Comparison of ENCODE assay signal across 26 mouse cellular contexts in the genomic region with DNA sequence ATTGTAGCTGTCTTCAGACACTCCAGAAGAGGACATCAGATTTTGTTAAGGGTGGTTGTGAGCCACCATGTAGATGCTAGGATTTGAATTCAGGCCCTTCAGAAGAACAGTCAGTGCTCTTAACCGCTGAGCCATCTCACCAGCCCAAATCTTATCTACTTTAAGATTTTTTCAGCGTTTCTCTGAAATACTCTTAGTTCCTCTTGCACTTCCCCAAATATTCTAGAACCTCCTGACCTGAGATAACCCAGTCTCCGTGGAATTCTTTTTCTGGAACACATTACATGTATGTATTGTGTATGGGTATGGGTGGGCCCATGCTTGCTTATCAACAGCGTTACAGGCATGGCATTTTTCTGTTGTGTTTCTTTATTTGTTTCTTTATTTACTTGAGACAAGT. TPM values are rescaled to one million over a fixed set of nuclear protein-coding genes. Genes with fewer than 3 reads are reported as not detected.
DNase-seq lines count a peak whose midpoint lies in the region; ATAC-seq and TF ChIP-seq lines count a peak whose summit lies in the region.
"Had no signal": no experiment of that assay in that cellular context is flagged by ENCODE, and none has a peak within 500 bp of the region (broad histone marks: within the 10 kb centered on the region; RNA-seq: fewer than 3 reads in every experiment).

No protein-coding gene starts in this region.

- peak in 1 of 2 experiments; percentile 56; a peak in 2 of 4 replicates for TF ChIP-seq EP300 in MEL (IDR thresholded peaks at IDR 0.05; ENCODE audit: low read depth in 1 of 2, low read length in 2 of 2)

- H3K9ac ChIP-seq in MEL (ENCODE audit: control insufficient read depth, low read depth, low read length, poor library complexity, severe bottlenecking), result no peak overlapping the region
- H3K9ac ChIP-seq: embryonic facial prominence, embryonic 13.5 days; embryonic facial prominence, embryonic 15.5 days; forebrain, embryonic 12.5 days had no signal

- peaks cover 0 to 2% of the 10 kb centered on the region in 2 experiments; a peak in 2 of 4 replicates for H3K36me3 ChIP-seq in MEL (ENCODE audit: control insufficient read depth in 1 of 2, insufficient read depth in 2 of 2, low read length in 2 of 2)
- no peaks in the 10 kb centered on the region for H3K36me3 ChIP-seq in macrophage (ENCODE audit: inconsistent target)
- H3K36me3 ChIP-seq: embryonic facial prominence, embryonic 13.5 days; embryonic facial prominence, embryonic 15.5 days; forebrain, embryonic 10.5 days; forebrain, embryonic 12.5 days had no signal

- DNase-seq in MEL (ENCODE audit: low read depth, low spot score), result no peak
- no peak for DNase-seq in right cerebral cortex, postnatal 14 days
- DNase-seq in kidney, postnatal 4 days, result no peak
- no peak for DNase-seq in spleen, postnatal 36 days (ENCODE audit: low spot score in 2 of 2)
- DNase-seq: adrenal gland, adult 8-10 months; adrenal gland, postnatal 14 days; adrenal gland, postnatal 36 days; cerebellum, adult 11 months; cerebellum, adult 18-20 months; cerebellum, adult 8-10 months; cerebellum, adult 9-11 months; cerebellum, postnatal 14 days; cerebellum, postnatal 36 days; embryo, embryonic 11 days had no signal

- no peaks in the 10 kb centered on the region for H3K79me2 ChIP-seq in MEL (ENCODE audit: control insufficient read depth, insufficient read depth, low read length, poor library complexity)
- H3K79me2 ChIP-seq in macrophage (ENCODE audit: inconsistent target), result no peaks in the 10 kb centered on the region

- H3K27me3 ChIP-seq in MEL (ENCODE audit: control insufficient read depth in 1 of 2, insufficient read depth in 2 of 2, low read length in 2 of 2), result 0 out of 4 replicates have a peak, but pooled peaks cover 0 to 2% of the 10 kb centered on the region in 2 experiments
- H3K27me3 ChIP-seq: embryonic facial prominence, embryonic 13.5 days; embryonic facial prominence, embryonic 15.5 days; forebrain, embryonic 12.5 days; Patski had no signal

- no peak for TF ChIP-seq RAD21 in MEL (IDR thresholded peaks at IDR 0.05; ENCODE audit: low read depth, low read length)

- 29% methylated on average over 4 of the region's 4 CpGs for WGBS in macrophage (ENCODE audit: missing documents)

- H3K27ac ChIP-seq in MEL (ENCODE audit: control insufficient read depth, low read depth, low read length) (no peak overlapping the region), macrophage (peak overlapping the region; percentile 22)
- peak overlapping the region; percentile 87 for H3K27ac ChIP-seq in bone marrow macrophage, adult 2 months (ENCODE audit: insufficient read depth, low read depth, low read length)
- H3K27ac ChIP-seq: embryonic facial prominence, embryonic 13.5 days; embryonic facial prominence, embryonic 15.5 days; forebrain, embryonic 12.5 days had no signal

- no peak for TF ChIP-seq CTCF in MEL (IDR thresholded peaks at IDR 0.05 in 2 of 3, conservative IDR thresholded peaks at IDR 0.05 in 1 of 3; ENCODE audit: control insufficient read depth in 1 of 3, insufficient read depth in 1 of 3, low read depth in 2 of 3, low read length in 3 of 3, poor library complexity in 1 of 3, severe bottlenecking in 1 of 3)
- TF ChIP-seq CTCF in bone marrow macrophage, adult 2 months (IDR thresholded peaks at IDR 0.05; ENCODE audit: low read depth, low read length), result no peak

- TF ChIP-seq POLR2A in MEL (IDR thresholded peaks at IDR 0.05; ENCODE audit: control insufficient read depth in 1 of 2, insufficient read depth in 1 of 2, low read depth in 1 of 2, low read length in 2 of 2, poor library complexity in 1 of 2), result no peak
- no peak for TF ChIP-seq POLR2A in bone marrow macrophage, adult 2 months (IDR thresholded peaks at IDR 0.05; ENCODE audit: borderline replicate concordance, low read depth, low read length)

- H3K9me3 ChIP-seq in MEL (replicated peaks; ENCODE audit: insufficient read depth, low read length), result no peaks in the 10 kb centered on the region
- H3K9me3 ChIP-seq: embryonic facial prominence, embryonic 13.5 days; embryonic facial prominence, embryonic 15.5 days; forebrain, embryonic 10.5 days; forebrain, embryonic 12.5 days had no signal

- no peak overlapping the region for H3K4me3 ChIP-seq in MEL (ENCODE audit: control insufficient read depth in 1 of 2, insufficient read depth in 1 of 2, low read depth in 2 of 2, low read length in 2 of 2)
- no peak overlapping the region for H3K4me3 ChIP-seq in bone marrow macrophage, adult 2 months (ENCODE audit: insufficient read depth, low read length)
- no peak overlapping the region for H3K4me3 ChIP-seq in macrophage (ENCODE audit: inconsistent target)
- H3K4me3 ChIP-seq: embryonic facial prominence, embryonic 13.5 days; embryonic facial prominence, embryonic 15.5 days; erythroblast, embryonic 14.5 days; forebrain, embryonic 10.5 days; forebrain, embryonic 12.5 days had no signal

- peaks cover 0 to 11% of the 10 kb centered on the region in 2 experiments; a peak in 2 of 4 replicates for H3K4me1 ChIP-seq in MEL (ENCODE audit: control insufficient read depth in 1 of 2, insufficient read depth in 2 of 2, low read length in 2 of 2)
- H3K4me1 ChIP-seq in bone marrow macrophage, adult 2 months (ENCODE audit: control insufficient read depth, insufficient read depth, low read length), result peaks cover 49% of the 10 kb centered on the region

- ATAC-seq in megakaryocyte progenitor cell, adult 5-6 weeks (replicated peaks; ENCODE audit: poor library complexity), result 0 out of 2 replicates have a peak, but pooled peaks have one; percentile 11
- ATAC-seq: activated CD4-positive, CD25-positive, alpha-beta regulatory T cell, adult 4 months; forebrain, embryonic 14.5 days; forebrain, embryonic 16.5 days; Patski had no signal

TF ChIP-seq in MEL, 35 proteins besides CTCF, POLR2A, EP300 and RAD21:
- peak; percentile 87 for TF ChIP-seq RCOR1 (IDR thresholded peaks at IDR 0.05; ENCODE audit: low read depth, low read length)
- TF ChIP-seq GATA1 (IDR thresholded peaks at IDR 0.05; ENCODE audit: low read depth, low read length), result 0 out of 2 replicates have a peak, but pooled peaks have one; percentile 31
- no peak for TF ChIP-seq MAFK (IDR thresholded peaks at IDR 0.05; ENCODE audit: borderline replicate concordance, low read depth, low read length)

RNA-seq across cellular contexts. Expression of a gene that starts 11.3 kb away (rescaled TPM):
- not detected in 2 replicates for total RNA-seq in MEL (2012; rRNA removed)
- polyA plus RNA-seq in MEL (2012; ENCODE audit: insufficient read depth in 1 of 2, insufficient read length in 2 of 2, low read depth in 1 of 2, low replicate concordance in 2 of 2, missing spikeins in 1 of 2) (not detected), macrophage (2018) (0.91 to 1.8 TPM (median 1.2 TPM) in 3 replicates)
- polyA plus RNA-seq in bone marrow macrophage, adult 2 months (2012; ENCODE audit: insufficient read depth, insufficient read length, missing spikeins), result 24.3 and 26.0 TPM in 2 replicates
- total RNA-seq in macrophage (2018; cell fraction: chromatin; rRNA removed), result 1 to 10 TPM in 13 of 26 experiments, under 1 TPM in 13; 0.33 to 4.1 (median 1.1) TPM
- 1 to 10 TPM in 20 of 26 experiments, under 1 TPM in 6; 0.75 to 2.5 (median 1.3) TPM for total RNA-seq in macrophage (2018; cell fraction: cytosol; rRNA removed)
- 1 to 10 TPM in 24 of 26 experiments, under 1 TPM in 2; 0.96 to 7.2 (median 2.8) TPM for total RNA-seq in macrophage (2018; cell fraction: nucleus; rRNA removed)
- total RNA-seq in megakaryocyte progenitor cell, adult 5-6 weeks (2015), result 3.2 and 3.4 TPM in 2 replicates
- total RNA-seq in megakaryocyte progenitor cell, adult 5-6 weeks (2017), result 2.5 and 3.0 TPM in 2 replicates
- polyA plus RNA-seq: forebrain, embryonic 16.5 days; Patski had no signal

RNA-seq across cellular contexts. Expression of a gene that starts 40.3 kb away (rescaled TPM):
- 7.5 and 8.4 TPM in 2 replicates for total RNA-seq in MEL (2012; rRNA removed)
- 10 to 100 TPM in 1 of 2 experiments, not detected in 1; 15.4 TPM for polyA plus RNA-seq in MEL (2012; ENCODE audit: insufficient read depth in 1 of 2, insufficient read length in 2 of 2, low read depth in 1 of 2, low replicate concordance in 2 of 2, missing spikeins in 1 of 2)
- polyA plus RNA-seq in bone marrow macrophage, adult 2 months (2012; ENCODE audit: insufficient read depth, insufficient read length, missing spikeins), result 36.3 and 37.6 TPM in 2 replicates
- total RNA-seq in macrophage (2018; cell fraction: chromatin; rRNA removed), result 10 to 100 TPM; 11.8 to 30.4 (median 22.7) TPM
- 10 to 100 TPM; 32.4 to 54.6 (median 38.8) TPM for total RNA-seq in macrophage (2018; cell fraction: cytosol; rRNA removed)
- total RNA-seq in macrophage (2018; cell fraction: nucleus; rRNA removed), result 10 to 100 TPM; 19.3 to 44.5 (median 33.7) TPM
- 29.8 to 49.7 TPM (median 31.3 TPM) in 3 replicates for polyA plus RNA-seq in macrophage (2018)
- 17.9 and 18.0 TPM in 2 replicates for total RNA-seq in megakaryocyte progenitor cell, adult 5-6 weeks (2015)
- total RNA-seq in megakaryocyte progenitor cell, adult 5-6 weeks (2017), result 31.5 and 42.0 TPM in 2 replicates

RNA-seq across cellular contexts. Expression of a gene that starts 48.4 kb away (rescaled TPM):
- total RNA-seq in MEL (2012; rRNA removed), result 2.5 and 2.9 TPM in 2 replicates
- polyA plus RNA-seq in MEL (2012; ENCODE audit: insufficient read depth in 1 of 2, insufficient read length in 2 of 2, low read depth in 1 of 2, low replicate concordance in 2 of 2, missing spikeins in 1 of 2), result 1 to 10 TPM in 1 of 2 experiments, not detected in 1; 8.8 TPM
- polyA plus RNA-seq in bone marrow macrophage, adult 2 months (2012; ENCODE audit: insufficient read depth, insufficient read length, missing spikeins), result 5.5 and 8.7 TPM in 2 replicates
- total RNA-seq in macrophage (2018; cell fraction: chromatin; rRNA removed), result 10 to 100 TPM in 10 of 26 experiments, 1 to 10 TPM in 15, under 1 TPM in 1; 0.39 to 18.0 (median 9.1) TPM
- total RNA-seq in macrophage (2018; cell fraction: cytosol; rRNA removed), result 1 to 10 TPM in 22 of 26 experiments, under 1 TPM in 4; 0.29 to 5.1 (median 2.6) TPM
- 10 to 100 TPM in 2 of 26 experiments, 1 to 10 TPM in 22, under 1 TPM in 2; 0.53 to 12.4 (median 4.9) TPM for total RNA-seq in macrophage (2018; cell fraction: nucleus; rRNA removed)
- polyA plus RNA-seq in macrophage (2018), result 1.3 to 2.2 TPM (median 1.6 TPM) in 3 replicates
- 4.1 and 5.3 TPM in 2 replicates for total RNA-seq in megakaryocyte progenitor cell, adult 5-6 weeks (2015)
- total RNA-seq in megakaryocyte progenitor cell, adult 5-6 weeks (2017), result 0.81 and 3.8 TPM in 2 replicates
